Mouse (Mus musculus): Measurements from ENCODE around the gene Rap2a.

- TF ChIP-seq CTCF (IDR thresholded peaks at IDR 0.05; ENCODE audit: low read depth) (no peak), EP300 (IDR thresholded peaks at IDR 0.05; ENCODE audit: low read depth) (no peak)
Measured at GRCm38 (mm10) chr14:120499096-120499495, 20.9 kb downstream of the Rap2a start.

Measured in heart, postnatal 0 days (tissue).